Mouse (Mus musculus) MEL (cell line): ENCODE measurements around the gene Zpbp.

Experiments used
- CTCF ChIP-seq, 3 experiments: IDR thresholded peaks in 2 of 3; conservative IDR thresholded peaks in 1 of 3; 2 replicates each; pipeline ENCODE4 v1.5.1; 2011 to 2012; ENCODE audit warnings: low read length in 3 of 3, low read depth in 2 of 3, mild to moderate bottlenecking in 2 of 3, improper control_type of control experiment in 1 of 3, inconsistent platforms in 1 of 3, mixed read lengths in 1 of 3, moderate library complexity in 1 of 3; ENCODE audit not compliant: control insufficient read depth in 1 of 3, insufficient read depth in 1 of 3, poor library complexity in 1 of 3, severe bottlenecking in 1 of 3
- ELF1 ChIP-seq: IDR thresholded peaks from 2 replicates; pipeline ENCODE4 v1.6.1; 2014; ENCODE audit warnings: low read depth, mild to moderate bottlenecking, inconsistent platforms, low read length, improper control_type of control experiment, moderate library complexity
- MAZ ChIP-seq: IDR thresholded peaks from 2 replicates; pipeline ENCODE4 v1.6.1; 2012; ENCODE audit warnings: low read depth, mild to moderate bottlenecking, inconsistent platforms, low read length, improper control_type of control experiment
- MEF2A ChIP-seq: IDR thresholded peaks from 2 replicates; pipeline ENCODE4 v1.6.1; 2014; ENCODE audit warnings: low read depth, mild to moderate bottlenecking, inconsistent platforms, low read length, improper control_type of control experiment; ENCODE audit not compliant: poor library complexity, insufficient replicate concordance, severe bottlenecking; ENCODE audit errors: extremely low read depth
- NELFE ChIP-seq: IDR thresholded peaks from 2 replicates; pipeline ENCODE4 v1.6.1; 2011; ENCODE audit warnings: low read depth, low read length, improper control_type of control experiment
- NRF1 ChIP-seq: IDR thresholded peaks from 2 replicates; pipeline ENCODE4 v1.6.1; 2014; ENCODE audit warnings: low read depth, mild to moderate bottlenecking, inconsistent platforms, low read length, improper control_type of control experiment, moderate library complexity; ENCODE audit not compliant: poor library complexity, insufficient read depth, severe bottlenecking
- POLR2A ChIP-seq, 2 experiments: IDR thresholded peaks; 2 replicates each; pipeline ENCODE4 v1.6.1; 2011 to 2012; ENCODE audit warnings: low read length in 2 of 2, mild to moderate bottlenecking in 2 of 2, control low read depth in 1 of 2, improper control_type of control experiment in 1 of 2, low read depth in 1 of 2, moderate library complexity in 1 of 2; ENCODE audit not compliant: control insufficient read depth in 1 of 2, insufficient read depth in 1 of 2, poor library complexity in 1 of 2
- SMC3 ChIP-seq: IDR thresholded peaks from 2 replicates; pipeline ENCODE4 v1.6.1; 2011; ENCODE audit warnings: low read depth, low read length, improper control_type of control experiment
- TCF12 ChIP-seq: IDR thresholded peaks from 2 replicates; pipeline ENCODE4 v1.6.1; 2014; ENCODE audit warnings: low read depth, mild to moderate bottlenecking, inconsistent platforms, low read length, improper control_type of control experiment, moderate library complexity

GRCm38 (mm10) chr11:11492044-11492443, 29.8 kb upstream of the Zpbp start:
- TF ChIP-seq MAZ, result no peak
- TF ChIP-seq CTCF (IDR thresholded peaks at IDR 0.05 in 2 of 3, conservative IDR thresholded peaks at IDR 0.05 in 1 of 3; ENCODE audit: control insufficient read depth in 1 of 3, insufficient read depth in 1 of 3, low read depth in 2 of 3, low read length in 3 of 3, poor library complexity in 1 of 3, severe bottlenecking in 1 of 3), result no peak
- no peak for TF ChIP-seq POLR2A (IDR thresholded peaks at IDR 0.05; ENCODE audit: control insufficient read depth in 1 of 2, insufficient read depth in 1 of 2, low read depth in 1 of 2, low read length in 2 of 2, poor library complexity in 1 of 2)
- TF ChIP-seq NRF1, result no peak
- TF ChIP-seq MEF2A, result no peak
- no peak for TF ChIP-seq ELF1
- TF ChIP-seq TCF12, result no peak
- no peak for TF ChIP-seq NELFE
- no peak for TF ChIP-seq SMC3
